Mouse (Mus musculus) lung, postnatal 0 days (tissue): ENCODE data around the gene Mapk13. TPM values are rescaled to one million over a fixed set of nuclear protein-coding genes. Genes with fewer than 3 reads are reported as not detected.
A peak's percentile ranks its signal among the peaks of the same experiment; 100 is the strongest.
"Not testable (repeated sequence)": the region's sequence is repeated elsewhere in the genome, so short reads cannot be mapped to it uniquely, and the experiment has no call there.

ENCODE experiments used
- ATAC-seq: fragments of 200-750 bp; cut with Nextera tagmentation; 2 replicates; pipeline ENCODE4 v1.8.0; 2017; ENCODE audit warnings: moderate library complexity
- DNase-seq: peaks from one replicate; pipeline ENCODE4 v3.0.0-alpha.2; 2016; ENCODE audit warnings: low spot score
- H3K27ac ChIP-seq: fragments of 300-500 bp; sonication (generic); 2 replicates; pipeline ENCODE4 v1.5.1; 2014; ENCODE audit warnings: antibody characterized with exemption, mild to moderate bottlenecking, low read length, mixed read lengths
- H3K27me3 ChIP-seq: fragments of 300-500 bp; sonication (generic); replicated peaks from 2 replicates; pipeline ENCODE4 v1.6.1; 2014; ENCODE audit warnings: low read length, mixed read lengths; ENCODE audit not compliant: insufficient read depth
- H3K36me3 ChIP-seq: fragments of 300-500 bp; sonication (generic); 2 replicates; pipeline ENCODE4 v1.6.1; 2014; ENCODE audit warnings: low read length, mixed read lengths; ENCODE audit not compliant: insufficient read depth
- H3K4me1 ChIP-seq: fragments of 300-500 bp; sonication (generic); 2 replicates; pipeline ENCODE4 v1.6.1; 2014; ENCODE audit warnings: antibody characterized with exemption, low read depth, low read length, mixed read lengths; ENCODE audit not compliant: insufficient read depth
- H3K4me2 ChIP-seq: fragments of 300-500 bp; sonication (generic); replicated peaks from 2 replicates; pipeline ENCODE4 v1.6.1; 2014; ENCODE audit warnings: low read depth, mild to moderate bottlenecking, low read length, moderate library complexity, mixed read lengths
- H3K4me3 ChIP-seq: fragments of 300-500 bp; sonication (generic); 2 replicates; pipeline ENCODE4 v1.5.1; 2014; ENCODE audit warnings: low read depth, low read length
- H3K9ac ChIP-seq: fragments of 300-500 bp; sonication (generic); replicated peaks from 2 replicates; pipeline ENCODE4 v1.6.1; 2014; ENCODE audit warnings: low read depth, mild to moderate bottlenecking
- H3K9me3 ChIP-seq: fragments of 300-500 bp; sonication (generic); 2 replicates; pipeline ENCODE4 v1.6.1; 2016; ENCODE audit warnings: low read length, mixed read lengths
- CTCF ChIP-seq: IDR thresholded peaks from 2 replicates; pipeline ENCODE4 v1.5.1; 2016; ENCODE audit warnings: antibody characterized with exemption, mild to moderate bottlenecking
- EP300 ChIP-seq: IDR thresholded peaks from 2 replicates; pipeline ENCODE4 v1.6.1; 2016; ENCODE audit warnings: antibody characterized with exemption, mild to moderate bottlenecking, control low read depth
- WGBS: fragments of 180-500 bp; shearing (Covaris S2); extraction: QIAGEN DNeasy Blood & Tissue Kit; methylation state at CpG from one replicate; pipeline ENCODE4 v1.1.7; 2014; 5-methylcytosine and 5-hydroxymethylcytosine counted together
- polyA plus RNA-seq: library from polyadenylated mRNA; unstranded; fragments of >200 nt; fragmentation: Nextera tagmentation; extraction: Ambion mirVana; gene quantifications from 2 replicates; pipeline ENCODE4 v1.2.1, GENCODE M21; 2015

Mapk13 gene
- 46.7 and 46.9 TPM in 2 replicates for polyA plus RNA-seq

DNA sequence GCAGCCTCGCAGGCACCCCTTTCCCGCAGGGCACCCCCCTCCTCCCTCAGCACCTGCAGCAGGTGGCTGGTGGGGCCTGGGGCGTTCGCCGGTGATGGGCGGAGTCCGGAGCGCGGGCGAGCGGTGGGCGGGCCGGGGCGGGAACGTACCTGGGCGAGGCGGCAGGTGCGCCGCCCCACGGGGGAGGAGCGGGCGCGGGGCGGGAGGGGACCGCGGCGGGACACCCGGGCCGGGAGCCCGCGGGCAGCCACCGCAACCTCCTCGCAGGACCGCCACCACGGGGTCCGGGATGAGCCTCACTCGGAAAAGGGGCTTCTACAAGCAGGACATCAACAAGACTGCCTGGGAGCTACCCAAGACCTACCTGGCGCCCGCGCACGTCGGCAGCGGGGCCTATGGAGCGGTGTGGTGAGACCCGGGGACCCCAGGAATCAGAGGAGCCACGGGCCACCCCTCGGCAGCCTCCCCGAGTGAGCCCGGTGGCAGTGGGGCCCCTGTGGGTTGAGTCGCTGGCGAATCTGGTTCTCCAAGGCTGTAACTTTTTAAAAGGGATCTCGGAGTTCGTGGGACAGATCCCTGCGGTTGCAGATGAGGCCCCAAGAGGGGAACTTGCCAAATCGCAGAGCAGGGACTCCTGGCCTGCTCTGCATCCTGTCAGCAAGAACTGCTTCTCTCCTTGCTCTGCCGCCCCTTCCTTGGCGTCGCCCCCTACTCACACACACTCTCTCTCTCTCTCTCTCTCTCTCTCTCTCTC, at the start of gene Mapk13:
Gene Mapk13 (plus strand): TSS at position 177 of the 754 bp plus-strand sequence.
- Histone ChIP-seq H3K36me3 (no peaks in the 10 kb centered on the region), H3K4me1 (peaks cover 13% of the 10 kb centered on the region; the same call in 1 of the 2 replicates), H3K27ac (0 out of 2 replicates have a peak within 1 kb of the TSS, but pooled peaks have one; percentile 47), H3K4me2 (peak within 1 kb of the TSS; percentile 66), H3K9ac (peak within 1 kb of the TSS; percentile 55), H3K27me3 (peaks cover 6% of the 10 kb centered on the region; the same call in 1 of the 2 replicates), H3K9me3 (no peaks in the 10 kb centered on the region), H3K4me3 (peak within 1 kb of the TSS; percentile 53)
- peak; percentile 42 for DNase-seq
- WGBS = 1% methylated on average over 41 of the region's 58 CpGs
- ATAC-seq = peak; percentile 73
- TF ChIP-seq CTCF (no peak), EP300 (no peak)

DNA sequence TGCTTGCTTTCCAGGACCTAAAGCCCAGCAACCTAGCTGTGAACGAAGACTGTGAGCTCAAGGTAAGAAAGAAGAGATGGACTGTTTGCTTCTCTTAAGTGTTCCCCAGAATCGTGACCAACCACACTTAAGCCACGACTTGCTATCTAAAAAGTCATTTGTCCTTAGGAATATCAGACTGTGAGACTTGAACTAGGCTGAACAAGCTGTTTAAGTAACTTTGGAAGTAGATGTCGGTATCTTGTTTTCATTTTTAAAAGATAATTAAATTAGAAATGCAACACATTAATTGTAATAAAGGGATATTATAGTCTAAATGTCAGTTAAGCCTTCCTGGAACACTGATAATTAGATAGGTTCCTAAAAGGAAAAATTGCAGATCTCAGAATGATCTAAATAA, 43.3 kb upstream of the Mapk13 start, which contains the start of gene AC170998.1:
Gene AC170998.1 (plus strand): TSS at position 301 of the 400 bp plus-strand sequence.
- 80% methylated on average over 4 of the region's 4 CpGs for WGBS
- ATAC-seq (no peak), DNase-seq (no peak)
- no peaks in the 10 kb centered on the region for H3K9me3 ChIP-seq
- H3K27ac ChIP-seq = no peak within 1 kb of the TSS
- no peak within 1 kb of the TSS for H3K4me3 ChIP-seq
- H3K4me1 ChIP-seq = no peaks in the 10 kb centered on the region
- H3K9ac ChIP-seq = no peak within 1 kb of the TSS
- no peaks in the 10 kb centered on the region for H3K27me3 ChIP-seq
- peaks cover 32% of the 10 kb centered on the region; the same call in 1 of the 2 replicates for H3K36me3 ChIP-seq
- no peak for TF ChIP-seq CTCF
- TF ChIP-seq EP300 = no peak
- H3K4me2 ChIP-seq = no peak within 1 kb of the TSS

GRCm38 (mm10) chr17:28727511-28727910, 41.6 kb upstream of the Mapk13 start:
- H3K9me3 ChIP-seq, DNase-seq, H3K27ac ChIP-seq, ATAC-seq, H3K27me3 ChIP-seq, H3K9ac ChIP-seq, H3K4me1 ChIP-seq, H3K4me2 ChIP-seq, H3K4me3 ChIP-seq: not testable (repeated sequence)
- peaks cover 41% of the 10 kb centered on the region; the same call in 1 of the 2 replicates for H3K36me3 ChIP-seq
- WGBS = 88% methylated on average over 11 of the region's 11 CpGs

DNA sequence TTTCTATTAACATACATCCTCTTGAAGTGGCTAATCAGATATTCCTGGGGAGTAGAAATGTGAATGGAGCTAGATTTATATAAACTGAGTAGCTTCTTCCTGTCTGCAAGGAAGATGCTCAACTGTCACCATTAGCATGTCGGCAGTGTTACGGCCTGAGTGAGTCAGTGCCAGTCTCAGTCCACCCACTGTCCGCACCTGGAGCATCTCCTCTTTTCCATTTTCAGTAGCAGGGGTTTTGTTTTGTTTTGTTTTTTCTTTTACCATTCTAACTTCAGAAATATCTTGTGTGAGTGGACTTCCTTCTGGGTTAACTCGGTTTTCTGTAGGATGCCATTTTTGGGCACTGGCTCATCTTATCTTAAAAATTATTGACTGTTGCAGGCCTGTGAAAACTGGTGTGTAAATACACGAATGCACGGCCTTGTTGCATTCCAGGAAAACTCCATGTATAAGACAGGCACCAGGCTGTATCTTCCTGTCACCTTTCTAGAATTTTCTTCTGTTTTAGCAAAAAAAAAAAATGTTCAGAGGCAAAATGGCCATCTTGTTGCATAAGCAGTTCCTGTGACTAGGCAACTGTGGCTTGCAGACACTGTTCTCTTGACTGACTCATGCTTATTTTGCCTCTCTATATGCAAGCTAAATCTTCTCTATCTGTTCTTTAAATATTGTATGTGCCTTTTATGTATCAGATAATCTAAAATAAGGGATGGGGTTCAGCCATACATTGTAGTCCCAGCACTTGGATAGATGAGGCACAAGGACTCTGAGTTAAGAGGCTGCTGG, 33.6 kb upstream of the Mapk13 start:
- Histone ChIP-seq H3K4me2 (no peak overlapping the region), H3K27me3 (no peaks in the 10 kb centered on the region), H3K36me3 (peaks cover 49% of the 10 kb centered on the region; the same call in 1 of the 2 replicates), H3K4me3 (no peak overlapping the region), H3K27ac (no peak overlapping the region), H3K9ac (no peak overlapping the region), H3K4me1 (no peaks in the 10 kb centered on the region), H3K9me3 (no peaks in the 10 kb centered on the region)
- ATAC-seq = no peak
- no peak for DNase-seq
- TF ChIP-seq EP300 (no peak), CTCF (no peak)
- WGBS = 68% methylated on average over 6 of the region's 6 CpGs

DNA sequence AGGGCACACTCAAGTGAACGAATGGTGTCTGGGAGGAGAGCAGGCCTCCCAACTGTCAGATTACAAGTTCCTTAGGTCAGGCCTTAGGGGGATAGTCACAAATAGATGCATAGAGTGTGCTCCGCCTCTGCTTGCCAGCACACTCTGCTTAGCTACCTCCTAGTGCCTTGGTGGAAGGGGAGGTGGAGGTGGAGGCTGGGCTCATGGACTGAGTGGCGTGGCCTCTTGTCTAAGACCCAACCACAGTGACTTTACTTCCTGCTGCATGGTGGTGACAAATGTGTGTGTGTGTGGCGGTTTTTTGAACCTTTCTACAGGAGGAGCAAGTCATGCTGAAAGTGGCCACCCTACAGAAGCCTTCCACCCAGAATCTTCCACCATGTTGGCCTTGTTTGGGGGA, 32.6 kb upstream of the Mapk13 start:
- no peaks in the 10 kb centered on the region for H3K4me1 ChIP-seq
- no peak overlapping the region for H3K4me2 ChIP-seq
- H3K27ac ChIP-seq = no peak overlapping the region
- 0 out of 2 replicates have a peak, but pooled peaks have one; percentile 17 for ATAC-seq
- no peak overlapping the region for H3K4me3 ChIP-seq
- no peak for DNase-seq
- H3K36me3 ChIP-seq = peaks cover 40% of the 10 kb centered on the region; the same call in 1 of the 2 replicates
- TF ChIP-seq CTCF (no peak), EP300 (no peak)
- no peak overlapping the region for H3K9ac ChIP-seq
- H3K27me3 ChIP-seq = no peaks in the 10 kb centered on the region
- WGBS = 70% methylated on average over 4 of the region's 4 CpGs
- H3K9me3 ChIP-seq = no peaks in the 10 kb centered on the region

- ATAC-seq = no peak
- Histone ChIP-seq H3K4me1 (no peaks in the 10 kb centered on the region), H3K4me3 (no peak overlapping the region), H3K36me3 (peaks cover 37% of the 10 kb centered on the region), H3K9ac (no peak overlapping the region), H3K27me3 (no peaks in the 10 kb centered on the region), H3K9me3 (no peaks in the 10 kb centered on the region), H3K4me2 (no peak overlapping the region), H3K27ac (no peak overlapping the region)
- 74% methylated on average over 4 of the region's 4 CpGs for WGBS
- TF ChIP-seq EP300 = no peak
- TF ChIP-seq CTCF = no peak
- DNase-seq = no peak
These were observed 31.1 kb upstream of the Mapk13 start for GRCm38 (mm10) chr17:28737973-28738372.
